Mouse (Mus musculus) heart, embryonic 14.5 days (tissue): ENCODE results near the gene Dyrk1b. TPM values are rescaled to one million over a fixed set of nuclear protein-coding genes. Genes with fewer than 3 reads are reported as not detected.

ENCODE experiments used
- ATAC-seq: fragments of 200-750 bp; cut with Nextera tagmentation; 2 replicates; pipeline ENCODE4 v1.8.0; 2017; ENCODE audit warnings: low read depth, moderate TSS enrichment; ENCODE audit not compliant: insufficient number of reproducible peaks, insufficient read depth, low FRiP score
- H3K27ac ChIP-seq, 2 experiments: fragments of 200-500 bp in 1 of 2; fragments of 300-500 bp in 1 of 2; sonication (generic) in 1 of 2; replicated peaks in 1 of 2; 2 replicates each; pipeline ENCODE4 v1.5.1; 2012 to 2014; ENCODE audit warnings: low read depth in 2 of 2, low read length in 2 of 2, control low read depth in 1 of 2, mild to moderate bottlenecking in 1 of 2, mixed read lengths in 1 of 2; ENCODE audit not compliant: control insufficient read depth in 1 of 2, insufficient read depth in 1 of 2
- H3K27me3 ChIP-seq: fragments of 300-500 bp; sonication (generic); 2 replicates; pipeline ENCODE4 v1.6.1; 2014; ENCODE audit warnings: mild to moderate bottlenecking, low read length, control low read depth; ENCODE audit not compliant: control insufficient read depth, insufficient read depth
- H3K36me3 ChIP-seq: fragments of 300-500 bp; sonication (generic); 2 replicates; pipeline ENCODE4 v1.6.1; 2014; ENCODE audit warnings: mild to moderate bottlenecking, control low read depth, low read length, mixed read lengths; ENCODE audit not compliant: control insufficient read depth, insufficient read depth
- H3K4me1 ChIP-seq, 2 experiments: fragments of 200-500 bp in 1 of 2; fragments of 300-500 bp in 1 of 2; sonication (generic) in 1 of 2; 2 replicates each; pipeline ENCODE4 v1.6.1; 2012 to 2014; ENCODE audit warnings: low read length in 2 of 2, control low read depth in 1 of 2, mixed read lengths in 1 of 2; ENCODE audit not compliant: control insufficient read depth in 2 of 2, insufficient read depth in 2 of 2
- H3K4me2 ChIP-seq: fragments of 300-500 bp; sonication (generic); 2 replicates; pipeline ENCODE4 v1.6.1; 2014; ENCODE audit warnings: mild to moderate bottlenecking, low read length
- H3K4me3 ChIP-seq, 2 experiments: fragments of 200-500 bp in 1 of 2; fragments of 300-500 bp in 1 of 2; sonication (generic) in 1 of 2; 2 replicates each; pipeline ENCODE4 v1.5.1; 2012 to 2014; ENCODE audit warnings: low read length in 2 of 2, mild to moderate bottlenecking in 2 of 2, control low read depth in 1 of 2, low read depth in 1 of 2, moderate library complexity in 1 of 2; ENCODE audit not compliant: control insufficient read depth in 1 of 2, insufficient read depth in 1 of 2
- H3K9ac ChIP-seq: fragments of 300-500 bp; sonication (generic); 2 replicates; pipeline ENCODE4 v1.6.1; 2014; ENCODE audit warnings: mild to moderate bottlenecking, low read length
- H3K9me3 ChIP-seq: fragments of 300-500 bp; sonication (generic); 2 replicates; pipeline ENCODE4 v1.6.1; 2016; ENCODE audit warnings: low read length, control low read depth; ENCODE audit not compliant: control insufficient read depth
- WGBS: fragments of 180-500 bp; shearing (Covaris S2); extraction: QIAGEN DNeasy Blood & Tissue Kit; methylation state at CpG from one replicate; pipeline ENCODE4 v1.1.7; 2014; 5-methylcytosine and 5-hydroxymethylcytosine counted together
- polyA plus RNA-seq: library from polyadenylated mRNA; unstranded; fragments of >200 nt; fragmentation: Nextera tagmentation; extraction: Ambion mirVana; gene quantifications from 2 replicates; pipeline ENCODE4 v1.2.1, GENCODE M21; 2014

The Dyrk1b gene
- polyA plus RNA-seq, 1 experiment from 2014 or later, result 10.7 TPM

- no peak for ATAC-seq
- WGBS, result 55% methylated on average over 9 of the region's 9 CpGs
- no peaks in the 10 kb centered on the region for H3K4me1 ChIP-seq
- H3K36me3 ChIP-seq, result no peaks in the 10 kb centered on the region
- H3K4me3 ChIP-seq, result no peak overlapping the region
- no peak overlapping the region for H3K27ac ChIP-seq
- no peak overlapping the region for H3K4me2 ChIP-seq
- peaks cover 4% of the 10 kb centered on the region; the same call in 1 of the 2 replicates for H3K9me3 ChIP-seq
- H3K27me3 ChIP-seq, result no peaks in the 10 kb centered on the region
- H3K9ac ChIP-seq, result no peak overlapping the region
These were observed 18.0 kb upstream of the Dyrk1b start for GRCm38 (mm10) chr7:28161163-28161749.

GRCm38 (mm10) chr7:28165406-28165805 is 13.9 kb upstream of the Dyrk1b start:
- ATAC-seq, result no peak
- H3K36me3 ChIP-seq, result no peaks in the 10 kb centered on the region
- peaks cover 0 to 11% of the 10 kb centered on the region in 2 experiments; a peak in 3 of 4 replicates for H3K4me1 ChIP-seq
- peaks cover 4% of the 10 kb centered on the region; the same call in 1 of the 2 replicates for H3K9me3 ChIP-seq
- H3K4me3 ChIP-seq, result no peak overlapping the region
- 74% methylated on average over 6 of the region's 6 CpGs for WGBS
- no peak overlapping the region for H3K27ac ChIP-seq
- H3K4me2 ChIP-seq, result no peak overlapping the region
- H3K9ac ChIP-seq, result no peak overlapping the region
- H3K27me3 ChIP-seq, result no peaks in the 10 kb centered on the region

GRCm38 (mm10) chr7:28168320-28169115 is 10.8 kb upstream of the Dyrk1b start:
- peak overlapping the region; percentile 73 for H3K4me2 ChIP-seq
- H3K9ac ChIP-seq, result peak overlapping the region; percentile 87
- 12% methylated on average over 9 of the region's 9 CpGs for WGBS
- peaks cover 7 to 27% of the 10 kb centered on the region in 2 experiments for H3K4me1 ChIP-seq
- H3K9me3 ChIP-seq, result peaks cover 4% of the 10 kb centered on the region; the same call in 1 of the 2 replicates
- peak overlapping the region; percentile 83 to 84 for H3K4me3 ChIP-seq
- no peak for ATAC-seq
- H3K27me3 ChIP-seq, result no peaks in the 10 kb centered on the region
- peak overlapping the region; percentile 35 to 90; a peak in 3 of 4 replicates for H3K27ac ChIP-seq
- no peaks in the 10 kb centered on the region for H3K36me3 ChIP-seq

- Histone ChIP-seq H3K27me3 (no peaks in the 10 kb centered on the region), H3K9ac (peak within 1 kb of the TSS; percentile 87), H3K27ac (peak within 1 kb of the TSS; percentile 73 to 90), H3K4me1 (peaks cover 7 to 27% of the 10 kb centered on the region in 2 experiments), H3K4me2 (peak within 1 kb of the TSS; percentile 73), H3K4me3 (peak within 1 kb of the TSS; percentile 83 to 84), H3K36me3 (peaks cover 2% of the 10 kb centered on the region), H3K9me3 (peaks cover 4% of the 10 kb centered on the region; the same call in 1 of the 2 replicates)
- peak; percentile 88 for ATAC-seq
- under 1% methylated on average over 80 of the region's 80 CpGs for WGBS
These were observed 9.5 kb upstream of the Dyrk1b start, which contains the start of gene Fbl for GRCm38 (mm10) chr7:28169489-28170422. TSS of gene Fbl (plus strand) at chr7:28169710.

GRCm38 (mm10) chr7:28175358-28175757 is 3.9 kb upstream of the Dyrk1b start:
- no peak overlapping the region for H3K4me3 ChIP-seq
- no peak overlapping the region for H3K9ac ChIP-seq
- H3K27ac ChIP-seq, result no peak overlapping the region
- ATAC-seq, result no peak
- peaks cover 44% of the 10 kb centered on the region for H3K36me3 ChIP-seq
- H3K9me3 ChIP-seq, result no peaks in the 10 kb centered on the region
- no peak overlapping the region for H3K4me2 ChIP-seq
- H3K4me1 ChIP-seq, result peaks cover 8 to 18% of the 10 kb centered on the region in 2 experiments
- WGBS, result 85% methylated on average over 4 of the region's 4 CpGs
- no peaks in the 10 kb centered on the region for H3K27me3 ChIP-seq

GRCm38 (mm10) chr7:28179741-28180377 is 590 bp downstream of the Dyrk1b start:
- Histone ChIP-seq H3K9me3 (no peaks in the 10 kb centered on the region), H3K4me1 (peaks cover 5 to 9% of the 10 kb centered on the region in 2 experiments; a peak in 3 of 4 replicates), H3K4me3 (peak overlapping the region; percentile 90 to 98), H3K27me3 (no peaks in the 10 kb centered on the region), H3K4me2 (peak overlapping the region; percentile 93), H3K9ac (peak overlapping the region; percentile 89), H3K36me3 (peaks cover 79% of the 10 kb centered on the region), H3K27ac (peak overlapping the region; percentile 47 to 86)
- ATAC-seq, result peak; percentile 95
- 2% methylated on average over 46 of the region's 56 CpGs for WGBS
